Mouse (Mus musculus): ENCODE data around the gene Gdf3. TPM values are rescaled to one million over a fixed set of nuclear protein-coding genes. Genes with fewer than 3 reads are reported as not detected.
A peak's percentile ranks its signal among the peaks of the same experiment; 100 is the strongest.

The Gdf3 gene
- polyA plus RNA-seq, 1 experiment from 2014 or later = not detected

DNA sequence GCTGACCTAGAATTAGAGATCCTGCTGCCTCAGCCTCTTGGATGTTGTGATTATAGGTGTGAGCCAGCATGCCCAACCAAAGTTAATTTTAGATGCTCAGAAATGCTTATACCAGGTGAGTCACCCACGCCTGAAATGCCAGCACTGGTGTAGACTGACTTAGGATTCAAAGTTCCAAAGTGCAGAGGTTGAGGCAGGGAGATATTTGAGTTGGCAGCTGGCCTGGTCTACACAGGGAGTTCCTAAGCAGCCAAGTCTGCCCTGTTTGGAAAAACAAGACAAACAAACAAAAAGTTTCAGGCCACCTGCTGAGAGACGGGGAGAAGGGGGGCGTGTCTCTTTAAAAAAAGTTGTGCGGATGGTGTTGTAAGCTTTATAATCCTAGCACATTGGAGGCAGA is 15.3 kb upstream of the Gdf3 start:
- Histone ChIP-seq H3K9ac (no peak overlapping the region), H3K27me3 (no peaks in the 10 kb centered on the region), H3K4me3 (no peak overlapping the region), H3K27ac (replicated peaks) (no peak overlapping the region), H3K4me1 (replicated peaks) (no peaks in the 10 kb centered on the region), H3K4me2 (no peak overlapping the region), H3K36me3 (no peaks in the 10 kb centered on the region), H3K9me3 (no peaks in the 10 kb centered on the region)
- WGBS = 92% methylated on average over 4 of the region's 4 CpGs
- no peak for ATAC-seq (ENCODE audit: low read depth)

GRCm38 (mm10) chr6:122624480-122624879 is 14.6 kb upstream of the Gdf3 start:
- Histone ChIP-seq H3K9ac (no peak overlapping the region), H3K27ac (replicated peaks) (no peak overlapping the region), H3K36me3 (no peaks in the 10 kb centered on the region), H3K4me1 (replicated peaks) (no peaks in the 10 kb centered on the region), H3K4me2 (no peak overlapping the region), H3K4me3 (no peak overlapping the region), H3K9me3 (no peaks in the 10 kb centered on the region), H3K27me3 (no peaks in the 10 kb centered on the region)
- no peak for ATAC-seq (ENCODE audit: low read depth)
- WGBS = 26% methylated on average over 5 of the region's 5 CpGs

DNA sequence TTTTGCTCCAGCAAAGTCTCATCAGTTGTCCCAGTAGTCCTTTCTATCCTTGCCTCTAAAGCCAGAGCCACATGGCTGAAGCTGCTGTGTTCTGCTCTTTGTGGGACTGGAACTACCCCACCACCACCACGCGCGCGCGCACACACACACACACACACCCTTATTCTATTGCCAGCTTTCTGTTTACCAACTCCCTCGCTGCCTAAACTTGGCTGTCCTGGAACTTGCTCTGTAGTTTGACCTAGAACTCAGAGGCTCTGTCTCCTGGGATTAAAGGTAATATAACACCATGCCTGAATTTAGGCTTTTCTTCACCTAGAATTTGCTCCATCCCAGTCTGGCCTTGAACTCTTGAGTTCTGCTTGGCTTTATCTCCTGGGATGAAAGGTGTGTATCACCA is 11.2 kb upstream of the Gdf3 start:
- H3K9ac ChIP-seq = no peak overlapping the region
- no peaks in the 10 kb centered on the region for H3K36me3 ChIP-seq
- no peak for ATAC-seq (ENCODE audit: low read depth)
- H3K27ac ChIP-seq (replicated peaks) = no peak overlapping the region
- H3K4me3 ChIP-seq = no peak overlapping the region
- H3K4me1 ChIP-seq (replicated peaks) = no peaks in the 10 kb centered on the region
- 96% methylated on average over 6 of the region's 6 CpGs for WGBS
- no peaks in the 10 kb centered on the region for H3K9me3 ChIP-seq
- H3K27me3 ChIP-seq = no peaks in the 10 kb centered on the region
- no peak overlapping the region for H3K4me2 ChIP-seq

- Histone ChIP-seq H3K4me1 (replicated peaks) (no peaks in the 10 kb centered on the region), H3K36me3 (no peaks in the 10 kb centered on the region), H3K4me2 (no peak overlapping the region), H3K27me3 (no peaks in the 10 kb centered on the region), H3K27ac (replicated peaks) (no peak overlapping the region), H3K9me3 (no peaks in the 10 kb centered on the region), H3K9ac (no peak overlapping the region), H3K4me3 (no peak overlapping the region)
- ATAC-seq (ENCODE audit: low read depth) = no peak
- 73% methylated on average over 3 of the region's 3 CpGs for WGBS
Measured at GRCm38 (mm10) chr6:122616022-122616421, 6.1 kb upstream of the Gdf3 start.

DNA sequence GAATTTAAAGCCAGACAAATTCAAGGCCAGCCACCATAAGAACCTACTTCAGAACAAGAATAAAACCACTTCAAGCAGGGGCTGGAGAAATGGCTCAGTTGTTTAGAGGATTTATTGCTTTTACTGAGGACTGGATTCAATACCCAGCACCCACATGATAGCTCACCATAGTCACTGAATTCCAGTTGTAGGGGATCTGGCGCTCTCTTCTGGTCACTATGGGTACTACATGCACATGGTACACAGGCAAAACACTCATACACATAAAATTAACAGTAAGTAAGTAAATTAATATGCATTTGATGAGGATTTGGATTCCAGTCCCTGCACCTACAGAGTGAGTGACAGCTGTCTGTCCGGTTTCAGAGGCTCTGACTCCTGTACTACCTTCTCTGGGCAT is 4.2 kb upstream of the Gdf3 start:
- no peaks in the 10 kb centered on the region for H3K27me3 ChIP-seq
- no peak overlapping the region for H3K9ac ChIP-seq
- 69% methylated on average over 2 of the region's 2 CpGs for WGBS
- no peaks in the 10 kb centered on the region for H3K36me3 ChIP-seq
- H3K4me2 ChIP-seq = no peak overlapping the region
- no peak overlapping the region for H3K4me3 ChIP-seq
- no peaks in the 10 kb centered on the region for H3K9me3 ChIP-seq
- H3K27ac ChIP-seq (replicated peaks) = no peak overlapping the region
- H3K4me1 ChIP-seq (replicated peaks) = no peaks in the 10 kb centered on the region
- no peak for ATAC-seq (ENCODE audit: low read depth)

DNA sequence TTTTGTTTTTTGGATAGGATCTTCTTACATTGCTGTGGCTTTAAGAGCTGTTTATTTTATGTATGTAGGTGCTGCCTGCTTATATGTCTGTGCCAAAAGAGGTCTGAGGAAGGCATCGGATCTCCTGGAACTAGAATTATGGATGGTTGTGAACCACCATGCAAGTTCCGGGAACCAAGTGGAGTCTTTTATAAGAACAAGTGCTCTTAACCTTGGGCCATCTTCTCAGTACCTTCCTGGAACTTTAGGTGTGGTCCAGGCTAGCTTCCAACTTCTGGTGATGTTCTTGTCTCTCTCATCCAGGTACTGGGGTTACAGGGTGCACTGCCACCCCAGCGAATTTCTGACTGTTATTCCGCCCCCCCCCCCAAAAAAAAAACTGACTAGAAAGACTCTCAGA is 2.5 kb upstream of the Gdf3 start:
- Histone ChIP-seq H3K27ac (replicated peaks) (no peak overlapping the region), H3K27me3 (no peaks in the 10 kb centered on the region), H3K4me2 (no peak overlapping the region), H3K9ac (no peak overlapping the region), H3K9me3 (no peaks in the 10 kb centered on the region), H3K4me3 (no peak overlapping the region), H3K4me1 (replicated peaks) (no peaks in the 10 kb centered on the region), H3K36me3 (no peaks in the 10 kb centered on the region)
- WGBS = 82% methylated on average over 4 of the region's 4 CpGs
- no peak for ATAC-seq (ENCODE audit: low read depth)

GRCm38 (mm10) chr6:122609377-122609728 is 534 bp downstream of the Gdf3 start:
- Histone ChIP-seq H3K27ac (replicated peaks) (no peak overlapping the region), H3K9me3 (no peaks in the 10 kb centered on the region), H3K4me3 (no peak overlapping the region), H3K36me3 (no peaks in the 10 kb centered on the region), H3K9ac (no peak overlapping the region), H3K27me3 (no peaks in the 10 kb centered on the region), H3K4me2 (no peak overlapping the region), H3K4me1 (replicated peaks) (no peaks in the 10 kb centered on the region)
- ATAC-seq (ENCODE audit: low read depth) = no peak
- 79% methylated on average over 9 of the region's 9 CpGs for WGBS

DNA sequence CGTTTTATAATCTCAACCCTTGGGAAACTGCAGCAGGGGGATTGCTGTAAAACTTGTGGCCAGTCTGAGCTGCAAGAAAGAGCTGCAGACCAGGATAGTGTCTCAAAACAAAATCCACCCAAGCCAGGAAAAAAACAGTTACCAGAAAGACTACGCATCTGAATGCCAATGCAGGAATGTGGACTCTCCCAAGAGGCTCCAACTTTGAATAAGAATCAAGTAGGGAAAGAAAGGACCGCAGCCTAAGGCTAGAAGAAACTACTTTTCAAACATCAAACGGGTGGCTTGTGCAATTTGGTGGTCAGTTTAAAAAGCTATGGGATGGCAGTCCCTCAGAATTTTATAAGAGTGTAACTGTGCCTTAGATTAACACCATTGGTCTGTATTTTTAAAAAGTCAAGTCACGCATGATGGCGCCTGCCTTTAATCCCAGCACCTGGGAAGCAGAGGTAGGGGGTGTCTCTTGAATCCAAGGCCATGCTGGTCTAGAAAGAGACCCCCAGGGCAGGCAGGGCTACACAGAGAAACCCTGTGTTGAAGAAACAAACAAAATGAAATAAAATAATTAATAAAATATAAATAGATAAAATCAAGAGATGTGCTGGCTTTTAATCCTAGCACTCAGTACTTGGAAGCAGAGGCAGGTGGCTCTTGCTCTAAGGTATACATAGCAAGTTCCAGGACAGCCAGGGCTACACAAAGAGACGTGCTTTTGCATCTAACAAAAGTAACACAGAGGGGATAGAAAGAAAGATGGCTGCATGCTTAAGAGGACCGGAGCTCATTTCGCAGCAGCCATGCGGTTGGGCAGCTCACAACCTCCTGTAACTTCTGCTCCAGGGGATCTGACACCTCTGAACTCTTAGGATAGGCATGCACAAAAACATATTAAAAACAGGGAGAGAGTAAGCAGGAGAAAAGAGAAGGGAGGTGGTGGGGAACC is 1.2 kb downstream of the Gdf3 start:
- H3K4me3 ChIP-seq = no peak overlapping the region
- H3K4me1 ChIP-seq (replicated peaks) = no peaks in the 10 kb centered on the region
- H3K9ac ChIP-seq = no peak overlapping the region
- no peak overlapping the region for H3K4me2 ChIP-seq
- no peaks in the 10 kb centered on the region for H3K27me3 ChIP-seq
- 77% methylated on average over 10 of the region's 10 CpGs for WGBS
- H3K9me3 ChIP-seq = no peaks in the 10 kb centered on the region
- no peak overlapping the region for H3K27ac ChIP-seq (replicated peaks)
- no peaks in the 10 kb centered on the region for H3K36me3 ChIP-seq
- ATAC-seq (ENCODE audit: low read depth) = no peak

DNA sequence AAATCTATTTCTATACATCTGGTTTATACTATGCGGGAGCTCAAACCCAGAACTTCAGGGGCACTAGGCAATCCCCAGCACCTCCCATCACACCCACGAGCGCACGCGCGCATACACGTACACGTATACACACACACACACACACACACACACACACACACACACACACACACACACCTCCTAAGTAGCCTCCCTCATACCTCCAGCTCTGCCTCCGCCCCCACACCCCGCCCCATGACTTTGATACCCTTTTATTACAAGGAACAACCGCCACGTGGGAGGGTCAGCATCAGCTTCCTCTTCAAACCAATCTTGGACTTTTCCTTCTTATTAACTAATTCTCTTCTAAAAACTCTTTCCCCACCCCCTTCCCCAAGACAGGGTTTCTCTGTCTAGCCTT is 2.2 kb downstream of the Gdf3 start:
- no peak overlapping the region for H3K4me3 ChIP-seq
- H3K4me2 ChIP-seq = no peak overlapping the region
- peaks cover 1% of the 10 kb centered on the region; the same call in 1 of the 2 replicates for H3K4me1 ChIP-seq (replicated peaks)
- H3K27ac ChIP-seq (replicated peaks) = no peak overlapping the region
- 95% methylated on average over 12 of the region's 12 CpGs for WGBS
- H3K9ac ChIP-seq = no peak overlapping the region
- H3K36me3 ChIP-seq = no peaks in the 10 kb centered on the region
- no peaks in the 10 kb centered on the region for H3K9me3 ChIP-seq
- H3K27me3 ChIP-seq = no peaks in the 10 kb centered on the region
- no peak for ATAC-seq (ENCODE audit: low read depth)

GRCm38 (mm10) chr6:122606661-122607060 is 3.2 kb downstream of the Gdf3 start:
- no peak overlapping the region for H3K27ac ChIP-seq (replicated peaks)
- 94% methylated on average over 11 of the region's 11 CpGs for WGBS

DNA sequence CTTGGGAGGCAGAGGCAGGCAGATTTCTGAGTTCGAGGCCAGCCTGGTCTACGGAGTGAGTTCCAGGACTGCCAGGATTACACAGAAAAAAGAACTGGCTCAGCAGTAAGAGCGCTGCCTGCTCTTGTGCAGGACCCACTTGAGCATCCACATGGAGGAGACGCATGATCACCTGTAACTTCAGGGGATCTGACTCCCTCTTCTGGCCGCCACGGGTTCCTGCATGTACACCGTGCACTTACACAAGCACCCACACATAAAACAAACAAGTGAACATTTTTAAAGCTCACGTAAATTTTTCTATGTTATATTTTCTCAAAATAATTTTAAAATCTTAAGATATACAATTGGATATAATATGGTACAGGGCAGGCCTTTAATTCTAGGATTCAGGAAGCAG is 4.4 kb downstream of the Gdf3 start:
- ATAC-seq (ENCODE audit: low read depth) = no peak
- H3K4me1 ChIP-seq (replicated peaks) = peaks cover 10% of the 10 kb centered on the region
- no peaks in the 10 kb centered on the region for H3K36me3 ChIP-seq
- H3K4me2 ChIP-seq = no peak overlapping the region
- H3K9me3 ChIP-seq = no peaks in the 10 kb centered on the region
- no peak overlapping the region for H3K27ac ChIP-seq (replicated peaks)
- H3K9ac ChIP-seq = no peak overlapping the region
- no peak overlapping the region for H3K4me3 ChIP-seq
- H3K27me3 ChIP-seq = no peaks in the 10 kb centered on the region
- 91% methylated on average over 8 of the region's 8 CpGs for WGBS

More at GRCm38 (mm10) chr6:122606661-122607060, 3.2 kb downstream of the Gdf3 start:
- Histone ChIP-seq H3K4me2 (no peak overlapping the region), H3K9me3 (no peaks in the 10 kb centered on the region), H3K36me3 (no peaks in the 10 kb centered on the region), H3K9ac (no peak overlapping the region), H3K4me1 (replicated peaks) (peaks cover 10% of the 10 kb centered on the region), H3K27me3 (no peaks in the 10 kb centered on the region), H3K4me3 (no peak overlapping the region)
- no peak for ATAC-seq (ENCODE audit: low read depth)

DNA sequence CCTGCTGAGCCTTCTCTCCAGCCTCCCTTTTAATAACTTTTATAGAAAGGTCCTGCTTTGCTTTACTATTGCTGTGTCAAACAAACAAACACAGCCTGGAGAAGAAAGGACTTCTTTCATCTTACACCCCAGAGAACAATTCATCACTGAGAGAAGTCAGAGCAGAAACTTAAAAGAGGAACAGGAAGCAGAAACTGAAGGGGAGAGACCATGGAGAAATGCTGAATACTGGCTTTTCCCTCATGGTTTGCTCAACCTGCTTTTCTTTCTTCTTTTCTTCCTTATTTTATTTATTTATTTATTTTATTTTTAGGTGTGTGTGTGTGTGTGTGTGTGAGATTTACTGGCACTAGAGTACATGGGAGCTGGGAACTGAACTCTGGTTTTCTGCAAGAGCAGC is 5.6 kb downstream of the Gdf3 start:
- Histone ChIP-seq H3K27ac (replicated peaks) (no peak overlapping the region), H3K36me3 (no peaks in the 10 kb centered on the region), H3K27me3 (no peaks in the 10 kb centered on the region), H3K4me1 (replicated peaks) (peaks cover 10% of the 10 kb centered on the region), H3K4me2 (no peak overlapping the region), H3K9ac (no peak overlapping the region), H3K4me3 (no peak overlapping the region), H3K9me3 (no peaks in the 10 kb centered on the region)
- no peak for ATAC-seq (ENCODE audit: low read depth)

DNA sequence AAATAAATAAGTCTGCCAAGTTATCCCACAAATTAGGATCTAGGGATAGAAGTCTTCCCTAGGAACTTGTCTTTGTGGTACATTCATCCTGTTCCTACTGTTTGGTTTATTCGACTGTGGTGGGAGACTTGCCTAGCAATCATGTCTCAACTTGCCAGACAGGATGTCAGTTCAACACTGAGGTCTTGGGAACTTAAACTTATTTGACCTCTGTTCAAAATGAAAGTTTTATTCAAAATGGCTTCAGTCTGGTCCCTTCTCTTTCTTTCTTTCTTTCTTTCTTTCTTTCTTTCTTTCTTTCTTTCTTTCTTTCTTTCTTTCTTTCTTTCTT is 6.9 kb downstream of the Gdf3 start:
- peak overlapping the region; percentile 63 for H3K4me2 ChIP-seq

More for the DNA sequence above, 6.9 kb downstream of the Gdf3 start:
- H3K4me3 ChIP-seq = peak overlapping the region; percentile 41; the same call in 1 of the 2 replicates
- H3K27me3 ChIP-seq = no peaks in the 10 kb centered on the region
- no peak for ATAC-seq (ENCODE audit: low read depth)
- H3K36me3 ChIP-seq = no peaks in the 10 kb centered on the region
- no peak overlapping the region for H3K9ac ChIP-seq
- 57% methylated on average over 1 of the region's 1 CpGs for WGBS
- H3K4me1 ChIP-seq (replicated peaks) = peaks cover 10% of the 10 kb centered on the region
- H3K27ac ChIP-seq (replicated peaks) = no peak overlapping the region; the same call in 1 of the 2 replicates
- H3K9me3 ChIP-seq = no peaks in the 10 kb centered on the region

Measured in neural tube, embryonic 13.5 days (tissue).